Mouse (Mus musculus) CH12.LX (cell line): ENCODE data around the gene Prr12.
A peak's percentile ranks its signal among the peaks of the same experiment; 100 is the strongest.

Experiments used
- CHD1 ChIP-seq: IDR thresholded peaks from 2 replicates; pipeline ENCODE4 v1.6.1; 2012; ENCODE audit warnings: low read depth, low read length, improper control_type of control experiment, inconsistent platforms
- CTCF ChIP-seq, 2 experiments: IDR thresholded peaks in 1 of 2; conservative IDR thresholded peaks in 1 of 2; 2 replicates each; pipeline ENCODE4 v1.5.1; 2011 to 2012; ENCODE audit warnings: low read depth in 2 of 2, low read length in 2 of 2, improper control_type of control experiment in 1 of 2, inconsistent platforms in 1 of 2, mild to moderate bottlenecking in 1 of 2, moderate library complexity in 1 of 2
- JUND ChIP-seq: conservative IDR thresholded peaks from 2 replicates; pipeline ENCODE4 v1.6.1; 2011; ENCODE audit warnings: low read depth, low read length, improper control_type of control experiment
- MAFK ChIP-seq: IDR thresholded peaks from 2 replicates; pipeline ENCODE4 v1.6.1; 2011; ENCODE audit warnings: low read length, improper control_type of control experiment; ENCODE audit not compliant: insufficient replicate concordance
- RCOR1 ChIP-seq: conservative IDR thresholded peaks from 2 replicates; pipeline ENCODE4 v1.6.1; 2012; ENCODE audit warnings: low read depth, mild to moderate bottlenecking, inconsistent platforms, low read length, improper control_type of control experiment
- USF1 ChIP-seq: IDR thresholded peaks from 2 replicates; pipeline ENCODE4 v1.6.1; 2014; ENCODE audit warnings: low read depth, mild to moderate bottlenecking, inconsistent platforms, low read length, improper control_type of control experiment

DNA sequence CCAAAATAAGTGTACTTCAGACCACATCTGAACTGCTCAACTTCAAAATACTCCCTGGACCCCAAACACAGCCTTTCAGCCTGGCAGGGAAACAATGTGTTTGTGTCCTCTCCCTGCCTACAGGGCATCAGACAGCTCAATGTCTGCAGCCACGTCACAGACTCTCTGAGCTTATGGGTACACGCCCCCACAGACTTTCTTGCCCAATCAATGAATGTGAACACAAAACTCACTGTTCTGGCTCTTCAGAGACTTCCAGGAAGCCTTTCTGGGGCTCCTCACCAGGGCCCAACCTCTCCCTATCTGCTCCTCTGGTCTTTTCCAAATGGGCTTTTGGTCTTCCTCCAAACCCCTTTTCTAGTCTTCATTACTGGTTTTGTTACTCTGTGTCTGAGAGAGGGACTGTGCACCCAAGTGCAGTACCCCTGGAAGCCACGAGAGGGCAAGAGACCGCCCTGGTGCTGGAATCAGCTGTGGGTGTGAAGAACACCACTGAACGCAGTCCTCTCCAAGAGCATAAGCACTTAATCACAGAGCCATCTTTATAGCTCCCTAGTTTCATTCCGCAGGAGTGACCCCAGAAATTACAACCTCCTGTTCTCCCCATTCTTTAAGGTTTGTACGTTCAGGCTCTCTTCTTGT lies 14.8 kb downstream of the Prr12 start:
- peak; percentile 84 to 86 for TF ChIP-seq CTCF (conservative IDR thresholded peaks at IDR 0.05 in 1 of 2, IDR thresholded peaks at IDR 0.05 in 1 of 2; ENCODE audit: low read depth in 2 of 2, low read length in 2 of 2)
- no peak for TF ChIP-seq USF1
- no peak for TF ChIP-seq RCOR1
- TF ChIP-seq MAFK = no peak
- TF ChIP-seq CHD1 = no peak
- TF ChIP-seq JUND = no peak
